Mouse (Mus musculus) thymus, adult 2 months (tissue): Measurements from ENCODE around the gene Zfp846. TPM values are rescaled to one million over a fixed set of nuclear protein-coding genes. Genes with fewer than 3 reads are reported as not detected.

Experiments
- DNase-seq: peaks from one replicate; pipeline ENCODE4 v3.0.0; 2021
- H3K27ac ChIP-seq: fragments of 200-500 bp; 2 replicates; pipeline ENCODE4 v1.5.1; 2012; ENCODE audit warnings: low read length, control low read depth; ENCODE audit not compliant: control insufficient read depth, insufficient read depth
- H3K27me3 ChIP-seq: fragments of 200-500 bp; 2 replicates; pipeline ENCODE4 v1.6.1; 2012; ENCODE audit warnings: mild to moderate bottlenecking, low read length, moderate library complexity, mixed read lengths; ENCODE audit not compliant: control insufficient read depth, insufficient read depth
- H3K36me3 ChIP-seq: fragments of 200-500 bp; 2 replicates; pipeline ENCODE4 v1.6.1; 2012; ENCODE audit warnings: mild to moderate bottlenecking, low read length, moderate library complexity; ENCODE audit not compliant: control insufficient read depth, insufficient read depth
- H3K4me1 ChIP-seq: fragments of 200-500 bp; replicated peaks from 2 replicates; pipeline ENCODE4 v1.6.1; 2012; ENCODE audit warnings: low read length; ENCODE audit not compliant: control insufficient read depth, insufficient read depth
- H3K4me3 ChIP-seq: fragments of 200-500 bp; 2 replicates; pipeline ENCODE4 v1.5.1; 2012; ENCODE audit warnings: mild to moderate bottlenecking, low read length, control low read depth, moderate library complexity; ENCODE audit not compliant: control insufficient read depth, insufficient read depth
- CTCF ChIP-seq: fragments of 200-500 bp; IDR thresholded peaks from 2 replicates; pipeline ENCODE4 v1.5.1; 2012; ENCODE audit warnings: mild to moderate bottlenecking, control low read depth, low read length, moderate library complexity, borderline replicate concordance; ENCODE audit not compliant: control insufficient read depth, poor library complexity, insufficient read depth; ENCODE audit errors: extremely low read depth
- POLR2A ChIP-seq: fragments of 200-500 bp; IDR thresholded peaks from 2 replicates; pipeline ENCODE4 v1.6.1; 2012; ENCODE audit warnings: mild to moderate bottlenecking, low read length, control low read depth, moderate library complexity; ENCODE audit not compliant: control insufficient read depth, poor library complexity, insufficient read depth; ENCODE audit errors: extremely low read depth
- WGBS: fragments of 180-500 bp; shearing (Covaris S2); methylation state at CpG from one replicate; pipeline ENCODE4 v1.1.7; 2018; 5-methylcytosine and 5-hydroxymethylcytosine counted together
- polyA plus RNA-seq: library from polyadenylated mRNA; depleted of rRNA; stranded (reverse); fragments of >200 nt; gene quantifications from 2 replicates; pipeline ENCODE4 v1.2.3, GENCODE M21; 2012; rRNA removed

The Zfp846 gene
- 7.5 and 8.2 TPM in 2 replicates for polyA plus RNA-seq

DNA sequence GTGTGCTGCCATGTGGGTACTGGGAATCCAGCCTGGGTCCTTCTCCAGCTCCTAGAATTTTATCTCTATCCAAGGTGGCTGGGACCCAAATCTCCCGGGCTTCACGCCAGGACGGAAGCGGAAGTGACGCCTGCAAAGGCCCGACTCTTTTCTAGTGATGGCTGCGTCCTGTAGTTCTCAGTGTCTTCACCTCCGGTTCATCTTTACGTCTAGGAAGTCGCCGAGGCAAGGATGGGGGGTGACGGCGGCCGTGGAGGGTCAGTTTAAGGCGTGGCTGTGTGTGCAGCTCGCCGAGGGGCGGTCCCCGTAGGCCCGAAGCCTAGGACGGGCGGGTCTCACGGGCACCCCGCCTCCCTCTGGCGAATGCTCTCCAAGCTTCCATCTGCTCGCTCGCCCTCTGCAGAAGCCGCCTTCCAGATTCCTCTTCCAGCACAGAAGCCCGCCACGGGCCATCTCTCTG, at the start of gene Zfp846:
Zfp846 (plus strand) TSS at position 117 of the 460 bp plus-strand sequence.
- H3K27ac ChIP-seq = peak within 1 kb of the TSS; percentile 16; the same call in 1 of the 2 replicates
- H3K36me3 ChIP-seq = no peaks in the 10 kb centered on the region
- TF ChIP-seq CTCF (no peak), POLR2A (no peak)
- peak within 1 kb of the TSS; percentile 73 for H3K4me3 ChIP-seq
- peak; percentile 97 for DNase-seq
- peaks cover 7% of the 10 kb centered on the region for H3K4me1 ChIP-seq
- no peaks in the 10 kb centered on the region for H3K27me3 ChIP-seq
- WGBS = under 1% methylated on average over 30 of the region's 30 CpGs

DNA sequence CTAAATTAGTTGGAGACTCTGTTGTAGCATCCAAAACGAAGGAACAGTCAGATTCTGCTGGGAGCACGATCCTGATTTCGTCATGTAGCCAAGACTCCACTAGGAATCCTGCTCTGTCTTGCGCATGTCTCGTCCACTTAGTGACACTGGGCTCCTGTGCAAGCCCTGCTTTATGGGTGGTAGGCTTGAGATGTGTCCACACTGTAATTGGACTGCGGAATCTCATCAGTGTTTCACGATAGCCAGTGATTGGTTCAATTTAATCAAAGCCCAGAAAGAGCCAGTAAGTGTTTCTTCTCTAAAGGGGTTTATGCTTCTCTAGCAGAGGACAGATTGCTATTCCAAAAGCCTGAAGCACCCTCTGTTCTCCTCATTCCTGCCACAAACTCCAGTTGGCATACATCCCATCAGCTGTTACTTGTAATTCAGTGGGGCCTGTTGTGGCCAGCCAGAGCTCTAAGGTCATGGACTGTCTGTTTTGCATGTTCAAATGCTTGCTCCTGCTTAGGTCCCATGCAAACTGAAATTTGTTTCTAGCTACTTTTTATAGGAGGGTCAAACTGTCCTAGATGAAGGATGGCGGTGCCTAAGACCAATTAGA, 46.7 kb upstream of the Zfp846 start:
- Histone ChIP-seq H3K27ac (no peak overlapping the region), H3K4me3 (no peak overlapping the region), H3K4me1 (no peaks in the 10 kb centered on the region), H3K36me3 (no peaks in the 10 kb centered on the region), H3K27me3 (no peaks in the 10 kb centered on the region; the same call in 1 of the 2 replicates)
- TF ChIP-seq POLR2A = no peak
- no peak for TF ChIP-seq CTCF
- WGBS = 85% methylated on average over 8 of the region's 8 CpGs
- no peak for DNase-seq

DNA sequence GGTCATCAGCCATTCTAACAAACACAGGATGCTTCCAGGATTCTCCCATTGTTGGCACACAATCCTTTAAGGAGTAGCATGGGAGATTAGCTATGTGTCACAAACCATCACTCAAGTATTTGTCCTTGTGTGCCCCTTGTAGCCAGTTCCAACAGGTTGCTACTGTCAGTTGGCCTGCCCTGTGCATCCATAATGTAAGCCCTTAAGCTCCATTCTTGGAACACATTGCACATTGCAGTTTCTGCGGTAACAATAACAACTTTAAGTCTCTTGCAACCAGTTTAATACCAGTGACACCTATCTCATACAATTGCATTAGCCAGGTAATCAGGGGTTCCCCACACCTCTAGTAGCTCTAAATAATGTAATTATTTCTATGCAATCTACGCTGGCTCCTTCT, 44.5 kb upstream of the Zfp846 start:
- Histone ChIP-seq H3K4me3 (no peak overlapping the region), H3K4me1 (no peaks in the 10 kb centered on the region), H3K27ac (no peak overlapping the region), H3K27me3 (no peaks in the 10 kb centered on the region; the same call in 1 of the 2 replicates), H3K36me3 (no peaks in the 10 kb centered on the region)
- TF ChIP-seq POLR2A (no peak), CTCF (no peak)
- no peak for DNase-seq
- 95% methylated on average over 2 of the region's 2 CpGs for WGBS

DNA sequence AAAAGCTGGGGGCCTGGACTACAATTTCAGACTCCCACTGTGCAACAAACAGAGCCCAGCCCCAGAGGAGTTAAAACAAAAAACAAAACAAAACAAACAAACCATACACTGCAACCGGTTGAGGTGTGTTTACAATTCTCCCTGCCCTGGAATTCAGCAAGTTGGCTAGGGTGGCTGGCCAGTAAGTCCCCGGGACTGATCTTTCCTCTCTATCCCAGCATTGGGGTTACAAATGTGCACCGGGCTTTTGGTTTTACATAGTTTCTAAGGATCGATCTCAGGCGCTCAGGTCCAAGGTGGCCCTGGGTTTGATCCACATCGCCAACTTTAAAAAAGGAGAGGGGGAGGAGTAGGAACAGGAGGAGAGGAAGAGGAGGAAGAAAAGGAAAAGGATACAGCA, 37.6 kb upstream of the Zfp846 start:
- no peak overlapping the region for H3K27ac ChIP-seq
- H3K4me3 ChIP-seq = no peak overlapping the region
- 73% methylated on average over 6 of the region's 6 CpGs for WGBS
- peaks cover 9% of the 10 kb centered on the region for H3K4me1 ChIP-seq
- no peaks in the 10 kb centered on the region; the same call in 1 of the 2 replicates for H3K27me3 ChIP-seq
- no peak for TF ChIP-seq POLR2A
- no peak for TF ChIP-seq CTCF
- no peaks in the 10 kb centered on the region for H3K36me3 ChIP-seq
- DNase-seq = no peak

DNA sequence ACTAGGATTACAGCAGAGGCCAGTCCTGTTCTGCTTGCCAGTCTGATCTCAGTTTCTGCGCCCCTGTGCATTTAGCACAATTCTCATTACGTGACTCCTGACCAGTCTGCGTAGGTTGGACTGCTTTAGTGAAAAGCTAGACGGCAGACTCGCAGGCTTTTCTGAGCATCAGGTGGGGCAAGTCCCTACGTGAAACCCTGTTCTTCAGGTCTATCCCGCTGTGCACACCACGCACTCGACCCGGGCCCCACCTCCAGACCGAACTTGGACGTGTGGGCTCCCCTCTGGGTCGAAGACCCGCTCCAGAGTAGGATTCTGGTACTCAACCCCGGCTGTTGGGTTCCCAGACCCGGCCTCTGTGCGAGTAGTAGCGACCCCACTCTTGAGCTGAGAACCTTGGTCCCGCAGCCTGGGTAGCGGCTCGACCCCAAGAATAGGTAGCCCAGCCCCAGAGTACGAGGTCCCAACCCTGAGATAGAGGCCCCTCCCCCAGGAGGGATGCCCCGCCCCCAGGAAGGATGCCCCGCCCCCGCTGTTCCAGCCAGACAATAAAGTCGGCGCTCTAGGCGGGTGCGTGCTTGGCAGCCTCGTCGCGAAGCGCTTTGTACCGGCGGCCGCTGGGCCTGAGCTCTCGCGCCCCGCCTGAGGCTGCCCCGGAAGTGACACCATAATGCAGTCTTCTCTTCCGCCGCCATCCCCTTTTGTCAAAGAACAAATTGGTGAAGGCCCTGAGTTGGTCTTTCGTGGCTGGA, 36.8 kb upstream of the Zfp846 start:
- Histone ChIP-seq H3K36me3 (no peaks in the 10 kb centered on the region), H3K4me3 (peak overlapping the region; percentile 45), H3K27me3 (no peaks in the 10 kb centered on the region; the same call in 1 of the 2 replicates), H3K27ac (peak overlapping the region; percentile 7; the same call in 1 of the 2 replicates), H3K4me1 (peaks cover 9% of the 10 kb centered on the region)
- 19% methylated on average over 43 of the region's 43 CpGs for WGBS
- peak; percentile 67 for DNase-seq
- TF ChIP-seq CTCF (peak; percentile 46; the same call in 1 of the 2 replicates), POLR2A (peak; percentile 31; the same call in 1 of the 2 replicates)

DNA sequence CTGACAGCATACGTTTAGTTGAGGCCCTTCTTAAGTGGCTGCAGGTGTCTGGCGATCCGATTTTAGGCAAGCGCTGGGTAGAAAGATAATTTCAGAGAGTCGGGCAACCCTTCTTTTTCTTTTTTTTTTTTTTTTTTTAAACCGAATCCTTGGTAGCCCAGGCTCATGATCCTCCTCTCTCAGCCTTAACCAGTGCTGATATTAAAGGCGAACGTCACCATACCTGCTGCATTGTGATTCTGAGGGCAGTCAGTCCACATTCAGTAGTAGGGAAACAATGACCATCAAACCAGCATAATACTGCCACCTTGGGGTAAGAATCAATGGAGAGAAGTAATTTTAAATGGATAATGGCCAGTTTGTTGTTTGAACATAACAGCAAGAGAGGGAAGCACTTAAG, 35.9 kb upstream of the Zfp846 start:
- Histone ChIP-seq H3K4me1 (peaks cover 9% of the 10 kb centered on the region), H3K27ac (no peak overlapping the region; the same call in 1 of the 2 replicates), H3K4me3 (no peak overlapping the region), H3K36me3 (no peaks in the 10 kb centered on the region), H3K27me3 (no peaks in the 10 kb centered on the region)
- DNase-seq = no peak
- WGBS = 40% methylated on average over 8 of the region's 8 CpGs
- TF ChIP-seq POLR2A (no peak), CTCF (no peak)
